Mouse (Mus musculus): ENCODE measurements around the gene Cubn.

Cubn gene

GRCm38 (mm10) chr2:13491734-13492133 lies at the start of gene Cubn:
Cubn (minus strand) TSS chr2:13491813.
- DNase-seq (ENCODE audit: low spot score in 2 of 2), result no peak

- no peak for DNase-seq (ENCODE audit: low spot score in 2 of 2)
These were observed 48.2 kb upstream of the Cubn start for GRCm38 (mm10) chr2:13539860-13540259.

- no peak for DNase-seq (ENCODE audit: low spot score in 2 of 2)
These were observed 47.2 kb upstream of the Cubn start for GRCm38 (mm10) chr2:13538704-13539377.

GRCm38 (mm10) chr2:13538258-13538657 lies 46.6 kb upstream of the Cubn start:
- no peak for DNase-seq (ENCODE audit: low spot score in 2 of 2)

DNA sequence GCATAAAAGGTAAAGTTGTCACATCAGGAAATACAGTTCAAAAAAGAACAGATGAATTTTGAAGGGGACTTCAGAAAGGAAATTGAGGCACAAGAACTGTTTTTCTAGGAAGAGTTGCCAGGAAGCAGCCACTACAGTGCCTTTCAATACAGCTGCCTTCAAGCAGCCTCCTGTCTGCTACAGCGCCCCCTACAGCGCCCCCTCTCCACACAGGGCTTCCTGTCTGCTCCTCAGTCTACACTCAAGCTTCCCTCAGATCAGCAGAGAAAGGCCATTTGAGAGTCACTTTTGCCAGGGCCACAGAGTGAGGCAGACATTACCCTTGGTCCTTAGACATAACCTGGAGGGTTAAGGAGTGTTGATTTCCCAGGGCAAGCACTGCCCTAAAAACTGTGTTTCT lies 46.1 kb upstream of the Cubn start:
- no peak for DNase-seq (ENCODE audit: low spot score in 2 of 2)

- no peak for DNase-seq (ENCODE audit: low spot score in 2 of 2)
These were observed 45.1 kb upstream of the Cubn start for GRCm38 (mm10) chr2:13536747-13537146.

DNA sequence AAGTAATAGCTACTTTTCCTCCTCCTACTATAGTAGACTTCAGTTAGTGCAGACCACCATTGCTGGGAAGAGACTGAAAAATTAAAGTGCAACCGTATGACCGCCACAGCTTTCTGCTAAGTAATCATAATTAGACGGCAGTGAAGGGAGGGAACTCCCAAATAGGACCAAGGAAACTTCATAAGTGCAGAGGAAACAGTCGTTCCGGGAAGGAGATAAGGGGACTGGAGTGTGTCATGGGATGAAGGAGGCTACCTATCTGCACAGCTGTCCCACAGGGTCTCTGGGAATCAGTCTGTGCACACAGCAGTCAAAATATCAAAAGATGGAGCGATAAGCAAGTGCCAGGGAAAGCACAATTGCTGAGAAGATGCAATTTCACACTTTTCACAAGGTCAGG lies 39.0 kb upstream of the Cubn start:
- no peak for DNase-seq (ENCODE audit: low spot score in 2 of 2)

- DNase-seq (ENCODE audit: low spot score in 2 of 2), result no peak
These were observed 37.8 kb upstream of the Cubn start for GRCm38 (mm10) chr2:13529253-13529933.

- DNase-seq (ENCODE audit: low spot score in 2 of 2), result peak in 1 of 2 experiments; percentile 32
These were observed 35.9 kb upstream of the Cubn start for GRCm38 (mm10) chr2:13527531-13527930.

GRCm38 (mm10) chr2:13527125-13527524 lies 35.5 kb upstream of the Cubn start:
- no peak for DNase-seq (ENCODE audit: low spot score in 2 of 2)

DNA sequence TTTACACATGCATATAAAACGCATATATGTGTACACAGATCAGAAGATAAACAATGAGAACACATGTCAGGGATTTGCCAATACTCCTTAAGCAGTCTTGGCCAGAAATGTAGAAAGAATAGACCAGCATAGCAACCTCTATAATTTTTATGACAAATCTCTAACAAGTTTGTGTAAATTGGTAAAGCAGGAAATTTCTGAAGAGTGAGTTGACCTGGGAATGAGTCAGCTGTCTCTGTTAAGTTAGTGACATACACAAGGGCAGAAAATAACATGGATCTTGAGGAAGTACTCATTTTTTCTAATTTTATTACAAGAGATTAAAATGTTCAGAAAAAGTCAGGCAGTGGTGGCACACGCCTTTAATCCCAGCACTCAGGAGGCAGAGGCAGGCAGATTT lies 34.6 kb upstream of the Cubn start:
- no peak for DNase-seq (ENCODE audit: low spot score in 2 of 2)

- no peak for DNase-seq (ENCODE audit: low spot score in 2 of 2)
These were observed 32.2 kb upstream of the Cubn start for GRCm38 (mm10) chr2:13523540-13524456.

DNA sequence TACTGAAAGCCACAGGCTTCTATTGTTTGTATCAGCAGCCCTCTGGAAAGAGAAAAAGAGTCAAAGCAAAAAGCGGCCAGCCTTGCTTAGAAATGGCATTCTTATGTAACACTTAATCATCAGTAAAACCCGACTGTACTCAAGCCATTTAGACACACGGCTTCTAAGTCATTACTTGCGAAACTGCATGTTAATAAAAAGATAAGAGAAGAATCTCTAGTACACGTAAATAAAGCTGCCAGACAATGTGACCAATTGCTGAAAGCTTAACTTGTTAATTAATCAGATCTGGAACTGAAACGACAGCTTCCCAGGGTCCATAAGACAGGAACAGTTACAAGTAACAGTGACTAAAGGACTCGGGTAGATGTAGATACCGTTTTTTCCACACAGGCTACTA lies 30.5 kb upstream of the Cubn start:
- no peak for DNase-seq (ENCODE audit: low spot score in 2 of 2)

- DNase-seq (ENCODE audit: low spot score in 2 of 2), result no peak
These were observed 23.3 kb upstream of the Cubn start for GRCm38 (mm10) chr2:13514949-13515348.

GRCm38 (mm10) chr2:13502717-13503116 lies 11.1 kb upstream of the Cubn start:
- DNase-seq (ENCODE audit: low spot score in 2 of 2), result no peak

GRCm38 (mm10) chr2:13501553-13501952 lies 9.9 kb upstream of the Cubn start:
- DNase-seq (ENCODE audit: low spot score in 2 of 2), result no peak

DNA sequence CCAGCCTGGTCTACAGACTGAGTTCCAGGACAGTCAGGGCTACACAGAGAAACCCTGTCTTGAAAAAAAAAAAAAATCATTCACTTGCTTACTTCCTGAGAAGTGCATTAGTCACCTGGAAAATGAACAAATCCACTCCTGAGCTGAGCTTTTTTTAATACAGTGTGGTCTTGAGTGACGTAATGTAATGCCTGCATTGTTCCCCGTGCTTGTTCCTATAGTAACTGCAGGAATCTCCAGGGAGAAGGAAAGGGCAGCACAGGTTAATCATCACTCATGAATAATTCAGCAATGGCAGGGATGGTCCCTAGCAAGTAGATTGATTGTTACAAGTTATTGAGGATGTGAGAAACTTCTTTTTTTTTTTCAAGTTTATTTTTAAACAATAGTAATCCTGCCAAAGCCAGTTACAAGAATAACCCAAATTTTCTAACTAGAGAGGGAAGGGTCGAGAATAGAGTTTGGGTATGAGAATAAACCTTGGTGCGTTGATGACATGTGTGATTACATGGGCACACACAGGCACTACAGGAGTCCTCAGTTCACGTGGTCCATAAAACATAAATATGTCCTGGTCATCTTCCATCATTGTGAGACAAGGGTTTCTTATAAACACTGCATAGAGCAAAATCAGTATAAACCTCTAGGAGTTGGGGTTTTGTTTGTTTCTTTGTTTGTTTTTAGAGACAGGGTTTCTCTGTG lies 8.8 kb upstream of the Cubn start:
- no peak for DNase-seq (ENCODE audit: low spot score in 2 of 2)

- no peak for DNase-seq (ENCODE audit: low spot score in 2 of 2)
These were observed 7.6 kb upstream of the Cubn start for GRCm38 (mm10) chr2:13499196-13499595.

DNA sequence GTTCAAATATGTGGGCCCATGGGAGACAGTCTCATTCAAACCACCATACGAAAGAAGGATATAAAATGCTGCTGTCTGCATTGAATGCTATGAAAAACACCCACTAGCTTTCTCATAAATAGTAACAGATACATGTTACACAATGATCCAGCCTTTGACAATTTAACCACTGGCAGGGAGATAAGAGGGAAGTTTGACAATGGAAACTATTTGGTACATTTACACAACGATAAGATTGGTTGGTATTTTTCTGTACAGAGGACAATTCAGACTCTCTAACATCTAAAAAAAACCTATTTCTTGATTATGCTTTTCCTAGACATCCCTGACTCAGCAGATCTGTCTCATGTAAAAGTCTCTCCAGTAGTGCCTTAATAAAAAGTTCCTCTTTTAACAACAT lies 4.5 kb upstream of the Cubn start:
- no peak for DNase-seq (ENCODE audit: low spot score in 2 of 2)

- DNase-seq (ENCODE audit: low spot score in 2 of 2), result no peak
These were observed 1.3 kb upstream of the Cubn start for GRCm38 (mm10) chr2:13492927-13493326.

- DNase-seq (ENCODE audit: low spot score in 2 of 2), result no peak
These were observed 1.1 kb downstream of the Cubn start for GRCm38 (mm10) chr2:13490480-13490879.

- no peak for DNase-seq (ENCODE audit: low spot score in 2 of 2)
These were observed 5.1 kb downstream of the Cubn start for GRCm38 (mm10) chr2:13486470-13486869.

All from urinary bladder, postnatal 4 days (tissue).